Mouse (Mus musculus) liver, postnatal 0 days (tissue): ENCODE data around the gene Tax1bp3. TPM values are rescaled to one million over a fixed set of nuclear protein-coding genes. Genes with fewer than 3 reads are reported as not detected.

ENCODE experiments used
- ATAC-seq: fragments of 200-750 bp; cut with Nextera tagmentation; 2 replicates; pipeline ENCODE4 v1.8.0; 2017; ENCODE audit warnings: mild to moderate bottlenecking, moderate library complexity
- DNase-seq: peaks from one replicate; pipeline ENCODE4 v3.0.0-alpha.2; 2016
- H3K27ac ChIP-seq: fragments of 300-500 bp; sonication (generic); 2 replicates; pipeline ENCODE4 v1.5.1; 2014; ENCODE audit warnings: antibody characterized with exemption, moderate library complexity, mild to moderate bottlenecking, low read depth
- H3K27me3 ChIP-seq: fragments of 300-500 bp; sonication (generic); 2 replicates; pipeline ENCODE4 v1.6.1; 2014; ENCODE audit warnings: low read length, control low read depth, mixed read lengths; ENCODE audit not compliant: insufficient read depth
- H3K36me3 ChIP-seq: fragments of 300-500 bp; sonication (generic); replicated peaks from 2 replicates; pipeline ENCODE4 v1.6.1; 2014; ENCODE audit warnings: mild to moderate bottlenecking, control low read depth, low read length, moderate library complexity, mixed read lengths; ENCODE audit not compliant: insufficient read depth
- H3K4me1 ChIP-seq: fragments of 300-500 bp; sonication (generic); 2 replicates; pipeline ENCODE4 v1.6.1; 2014; ENCODE audit warnings: antibody characterized with exemption, mild to moderate bottlenecking, control low read depth; ENCODE audit not compliant: insufficient read depth
- H3K4me2 ChIP-seq: fragments of 300-500 bp; sonication (generic); 2 replicates; pipeline ENCODE4 v1.6.1; 2014; ENCODE audit warnings: low read depth, mild to moderate bottlenecking, low read length, moderate library complexity, mixed read lengths
- H3K4me3 ChIP-seq: fragments of 300-500 bp; sonication (generic); 2 replicates; pipeline ENCODE4 v1.5.1; 2014; ENCODE audit warnings: low read depth, low read length
- H3K9ac ChIP-seq: fragments of 300-500 bp; sonication (generic); replicated peaks from 2 replicates; pipeline ENCODE4 v1.6.1; 2014; ENCODE audit warnings: mild to moderate bottlenecking, moderate library complexity
- H3K9me3 ChIP-seq: fragments of 300-500 bp; sonication (generic); 2 replicates; pipeline ENCODE4 v1.6.1; 2016; ENCODE audit warnings: mild to moderate bottlenecking, control low read depth, low read length, mixed read lengths
- CTCF ChIP-seq: sonication (generic); IDR thresholded peaks from 2 replicates; pipeline ENCODE4 v1.5.1; 2016; ENCODE audit warnings: antibody characterized with exemption, low read depth
- EP300 ChIP-seq: IDR thresholded peaks from 2 replicates; pipeline ENCODE4 v1.6.1; 2016; ENCODE audit warnings: antibody characterized with exemption, low read depth, mild to moderate bottlenecking
- WGBS: fragments of 180-500 bp; shearing (Covaris S2); extraction: QIAGEN DNeasy Blood & Tissue Kit; methylation state at CpG from one replicate; pipeline ENCODE4 v1.1.7; 2014; ENCODE audit not compliant: insufficient replicate concordance; 5-methylcytosine and 5-hydroxymethylcytosine counted together
- polyA plus RNA-seq: library from polyadenylated mRNA; unstranded; fragments of >200 nt; fragmentation: Nextera tagmentation; extraction: Ambion mirVana; gene quantifications from 2 replicates; pipeline ENCODE4 v1.2.1, GENCODE M21; 2015

Tax1bp3 gene
- polyA plus RNA-seq, 1 experiment from 2014 or later, result 35.6 TPM

GRCm38 (mm10) chr11:73185872-73186615, 9.2 kb downstream of the Tax1bp3 start:
- Histone ChIP-seq H3K9ac (no peak overlapping the region), H3K4me1 (no peaks in the 10 kb centered on the region), H3K4me3 (no peak overlapping the region), H3K27ac (no peak overlapping the region), H3K36me3 (peaks cover 31% of the 10 kb centered on the region), H3K4me2 (no peak overlapping the region), H3K27me3 (no peaks in the 10 kb centered on the region), H3K9me3 (no peaks in the 10 kb centered on the region)
- DNase-seq (no peak), ATAC-seq (no peak)
- TF ChIP-seq CTCF (no peak), EP300 (no peak)
- WGBS, result 68% methylated on average over 10 of the region's 10 CpGs

GRCm38 (mm10) chr11:73187231-73187630, 10.3 kb downstream of the Tax1bp3 start:
- Histone ChIP-seq H3K4me2 (no peak overlapping the region), H3K27ac (no peak overlapping the region), H3K27me3 (no peaks in the 10 kb centered on the region), H3K9me3 (no peaks in the 10 kb centered on the region), H3K9ac (no peak overlapping the region), H3K4me1 (no peaks in the 10 kb centered on the region), H3K36me3 (peaks cover 42% of the 10 kb centered on the region), H3K4me3 (no peak overlapping the region)
- DNase-seq (no peak), ATAC-seq (no peak)
- TF ChIP-seq EP300, result no peak
- no peak for TF ChIP-seq CTCF
- WGBS, result 80% methylated on average over 6 of the region's 6 CpGs

- 47% methylated on average over 6 of the region's 6 CpGs for WGBS
- peaks cover 40% of the 10 kb centered on the region for H3K36me3 ChIP-seq
- no peak overlapping the region for H3K27ac ChIP-seq
- no peak for DNase-seq
- H3K4me2 ChIP-seq, result no peak overlapping the region
- peaks cover 3% of the 10 kb centered on the region for H3K4me1 ChIP-seq
- H3K9me3 ChIP-seq, result no peaks in the 10 kb centered on the region
- ATAC-seq, result no peak
- H3K9ac ChIP-seq, result no peak overlapping the region
- H3K4me3 ChIP-seq, result no peak overlapping the region
- TF ChIP-seq EP300, result no peak
- no peak for TF ChIP-seq CTCF
- H3K27me3 ChIP-seq, result no peaks in the 10 kb centered on the region
These were observed 16.2 kb downstream of the Tax1bp3 start for GRCm38 (mm10) chr11:73193047-73193446.

GRCm38 (mm10) chr11:73194444-73194843, 17.6 kb downstream of the Tax1bp3 start:
- DNase-seq (no peak), ATAC-seq (no peak)
- WGBS, result 80% methylated on average over 2 of the region's 2 CpGs
- H3K4me2 ChIP-seq, result no peak overlapping the region
- no peak overlapping the region for H3K4me3 ChIP-seq
- peaks cover 4% of the 10 kb centered on the region for H3K4me1 ChIP-seq
- no peaks in the 10 kb centered on the region for H3K9me3 ChIP-seq
- H3K27ac ChIP-seq, result no peak overlapping the region
- H3K36me3 ChIP-seq, result peaks cover 35% of the 10 kb centered on the region
- TF ChIP-seq CTCF (no peak), EP300 (no peak)
- no peak overlapping the region for H3K9ac ChIP-seq
- no peaks in the 10 kb centered on the region for H3K27me3 ChIP-seq

- 3% methylated on average over 1 of the region's 1 CpGs for WGBS
- Histone ChIP-seq H3K27me3 (no peaks in the 10 kb centered on the region), H3K27ac (no peak overlapping the region), H3K9me3 (no peaks in the 10 kb centered on the region), H3K4me3 (peak overlapping the region; percentile 71), H3K4me2 (peak overlapping the region; percentile 97), H3K4me1 (peaks cover 18% of the 10 kb centered on the region), H3K9ac (peak overlapping the region; percentile 87), H3K36me3 (peaks cover 9% of the 10 kb centered on the region; the same call in 1 of the 2 replicates)
- no peak for DNase-seq
- ATAC-seq, result no peak
- TF ChIP-seq EP300 (no peak), CTCF (no peak)
These were observed 21.3 kb downstream of the Tax1bp3 start for GRCm38 (mm10) chr11:73198190-73198589.

- peak within 1 kb of the TSS; percentile 97 for H3K4me2 ChIP-seq
- peak; percentile 85 for DNase-seq
- no peaks in the 10 kb centered on the region for H3K9me3 ChIP-seq
- H3K4me3 ChIP-seq, result peak within 1 kb of the TSS; percentile 71
- peak; percentile 95 for ATAC-seq
- H3K36me3 ChIP-seq, result peaks cover 9% of the 10 kb centered on the region; the same call in 1 of the 2 replicates
- peaks cover 18% of the 10 kb centered on the region for H3K4me1 ChIP-seq
- H3K9ac ChIP-seq, result peak within 1 kb of the TSS; percentile 87
- no peak for TF ChIP-seq EP300
- 2% methylated on average over 22 of the region's 22 CpGs for WGBS
- no peaks in the 10 kb centered on the region for H3K27me3 ChIP-seq
- peak within 1 kb of the TSS; percentile 89 for H3K27ac ChIP-seq
These were observed 21.8 kb downstream of the Tax1bp3 start, which contains the start of gene Ctns for GRCm38 (mm10) chr11:73198603-73199229. Gene Ctns, minus strand, starts transcription at chr11:73199042.
